Mouse (Mus musculus): ENCODE data around the gene Mfsd14a. TPM values are rescaled to one million over a fixed set of nuclear protein-coding genes. Genes with fewer than 3 reads are reported as not detected.
"Not testable (repeated sequence)": the region's sequence is repeated elsewhere in the genome, so short reads cannot be mapped to it uniquely, and the experiment has no call there.

Gene Mfsd14a
- total and polyA plus RNA-seq, 2 experiments from 2014 or later = 39.9 to 44.3 TPM

- Histone ChIP-seq H3K4me3 (ENCODE audit: low read depth, low read length) (no peak overlapping the region), H3K27ac (ENCODE audit: low read depth) (no peak overlapping the region), H3K4me1 (ENCODE audit: control insufficient read depth, insufficient read depth) (peaks cover 36% of the 10 kb centered on the region), H3K27me3 (ENCODE audit: control insufficient read depth, insufficient read depth, low read length) (no peaks in the 10 kb centered on the region), H3K4me2 (ENCODE audit: low read depth, low read length) (peak overlapping the region; percentile 78; the same call in 1 of the 2 replicates), H3K9ac (replicated peaks; ENCODE audit: low read depth, low read length) (no peak overlapping the region), H3K9me3 (replicated peaks; ENCODE audit: control insufficient read depth, low read length) (no peaks in the 10 kb centered on the region), H3K36me3 (replicated peaks; ENCODE audit: control insufficient read depth, insufficient read depth, low read length) (no peaks in the 10 kb centered on the region)
- TF ChIP-seq CTCF (IDR thresholded peaks at IDR 0.05; ENCODE audit: low read depth) (no peak), EP300 (IDR thresholded peaks at IDR 0.05; ENCODE audit: low read depth) (no peak)
- DNase-seq (ENCODE audit: low spot score) (no peak), ATAC-seq (ENCODE audit: insufficient read depth, low read depth) (no peak)
- WGBS = 61% methylated on average over 13 of the region's 13 CpGs
Measured at GRCm38 (mm10) chr3:116659856-116660430, 2.5 kb downstream of the Mfsd14a start.

- H3K9me3 ChIP-seq (replicated peaks; ENCODE audit: control insufficient read depth, low read length) = no peaks in the 10 kb centered on the region
- no peak overlapping the region for H3K4me3 ChIP-seq (ENCODE audit: low read depth, low read length)
- H3K27ac ChIP-seq (ENCODE audit: low read depth) = no peak overlapping the region
- H3K4me2 ChIP-seq (ENCODE audit: low read depth, low read length) = no peak overlapping the region
- H3K36me3 ChIP-seq (replicated peaks; ENCODE audit: control insufficient read depth, insufficient read depth, low read length) = no peaks in the 10 kb centered on the region
- no peaks in the 10 kb centered on the region for H3K27me3 ChIP-seq (ENCODE audit: control insufficient read depth, insufficient read depth, low read length)
- ATAC-seq (ENCODE audit: insufficient read depth, low read depth) = no peak
- 83% methylated on average over 15 of the region's 15 CpGs for WGBS
- DNase-seq (ENCODE audit: low spot score) = no peak
- H3K9ac ChIP-seq (replicated peaks; ENCODE audit: low read depth, low read length) = no peak overlapping the region
- no peak for TF ChIP-seq EP300 (IDR thresholded peaks at IDR 0.05; ENCODE audit: low read depth)
- no peak for TF ChIP-seq CTCF (IDR thresholded peaks at IDR 0.05; ENCODE audit: low read depth)
- peaks cover 36% of the 10 kb centered on the region for H3K4me1 ChIP-seq (ENCODE audit: control insufficient read depth, insufficient read depth)
Measured at GRCm38 (mm10) chr3:116658928-116659565, 3.4 kb downstream of the Mfsd14a start.

- ATAC-seq (ENCODE audit: insufficient read depth, low read depth) (no peak), DNase-seq (ENCODE audit: low spot score) (no peak)
- Histone ChIP-seq H3K4me3 (ENCODE audit: low read depth, low read length) (no peak overlapping the region), H3K9ac (replicated peaks; ENCODE audit: low read depth, low read length) (no peak overlapping the region), H3K27ac (ENCODE audit: low read depth) (no peak overlapping the region), H3K27me3 (ENCODE audit: control insufficient read depth, insufficient read depth, low read length) (no peaks in the 10 kb centered on the region), H3K4me2 (ENCODE audit: low read depth, low read length) (no peak overlapping the region), H3K9me3 (replicated peaks; ENCODE audit: control insufficient read depth, low read length) (no peaks in the 10 kb centered on the region), H3K36me3 (replicated peaks; ENCODE audit: control insufficient read depth, insufficient read depth, low read length) (no peaks in the 10 kb centered on the region), H3K4me1 (ENCODE audit: control insufficient read depth, insufficient read depth) (peaks cover 41% of the 10 kb centered on the region)
- TF ChIP-seq CTCF (IDR thresholded peaks at IDR 0.05; ENCODE audit: low read depth) = no peak
- no peak for TF ChIP-seq EP300 (IDR thresholded peaks at IDR 0.05; ENCODE audit: low read depth)
- WGBS = 68% methylated on average over 7 of the region's 7 CpGs
Measured at GRCm38 (mm10) chr3:116656184-116656965, 6.1 kb downstream of the Mfsd14a start.

- H3K4me3 ChIP-seq (ENCODE audit: low read depth, low read length); H3K9ac ChIP-seq (replicated peaks; ENCODE audit: low read depth, low read length); H3K9me3 ChIP-seq (replicated peaks; ENCODE audit: control insufficient read depth, low read length); H3K27ac ChIP-seq (ENCODE audit: low read depth); H3K4me2 ChIP-seq (ENCODE audit: low read depth, low read length); DNase-seq (ENCODE audit: low spot score); H3K36me3 ChIP-seq (replicated peaks; ENCODE audit: control insufficient read depth, insufficient read depth, low read length); H3K27me3 ChIP-seq (ENCODE audit: control insufficient read depth, insufficient read depth, low read length); ATAC-seq (ENCODE audit: insufficient read depth, low read depth): not testable (repeated sequence)
- WGBS = 95% methylated on average over 11 of the region's 11 CpGs
- H3K4me1 ChIP-seq (ENCODE audit: control insufficient read depth, insufficient read depth) = peaks cover 29% of the 10 kb centered on the region; the same call in 1 of the 2 replicates
Measured at GRCm38 (mm10) chr3:116654051-116654450, 8.4 kb downstream of the Mfsd14a start.

GRCm38 (mm10) chr3:116653278-116653945 lies 9.1 kb downstream of the Mfsd14a start:
- Histone ChIP-seq H3K9me3 (replicated peaks; ENCODE audit: control insufficient read depth, low read length) (no peaks in the 10 kb centered on the region), H3K4me1 (ENCODE audit: control insufficient read depth, insufficient read depth) (peaks cover 25% of the 10 kb centered on the region; the same call in 1 of the 2 replicates), H3K27ac (ENCODE audit: low read depth) (no peak overlapping the region), H3K9ac (replicated peaks; ENCODE audit: low read depth, low read length) (no peak overlapping the region), H3K4me2 (ENCODE audit: low read depth, low read length) (no peak overlapping the region), H3K27me3 (ENCODE audit: control insufficient read depth, insufficient read depth, low read length) (no peaks in the 10 kb centered on the region), H3K4me3 (ENCODE audit: low read depth, low read length) (no peak overlapping the region), H3K36me3 (replicated peaks; ENCODE audit: control insufficient read depth, insufficient read depth, low read length) (peaks cover 7% of the 10 kb centered on the region)
- no peak for TF ChIP-seq CTCF (IDR thresholded peaks at IDR 0.05; ENCODE audit: low read depth)
- no peak for TF ChIP-seq EP300 (IDR thresholded peaks at IDR 0.05; ENCODE audit: low read depth)
- no peak for DNase-seq (ENCODE audit: low spot score)
- WGBS = 34% methylated on average over 5 of the region's 5 CpGs
- ATAC-seq (ENCODE audit: insufficient read depth, low read depth) = no peak

Data from heart, postnatal 0 days (tissue).